Mouse (Mus musculus): ENCODE measurements at regions not wholly inside any gene's neighbourhood (a gene's known extent, or its start where the extent isn't known, plus 50 kb on each side); places are given as distances from the start of the nearest gene placed in this dataset.

GRCm38 (mm10) chr10:37203709-37204108, 65.0 kb upstream of the Marcks start:
- TF ChIP-seq GATA1 (IDR thresholded peaks at IDR 0.05; ENCODE audit: borderline replicate concordance, low read length) (no peak), FLI1 (IDR thresholded peaks at IDR 0.05; ENCODE audit: low read length) (no peak)
